Mouse (Mus musculus) liver, embryonic 14.5 days (tissue): ENCODE data around the gene Usp46. TPM values are rescaled to one million over a fixed set of nuclear protein-coding genes. Genes with fewer than 3 reads are reported as not detected.
A peak's percentile ranks its signal among the peaks of the same experiment; 100 is the strongest.

Experiments
- ATAC-seq: fragments of 200-750 bp; cut with Nextera tagmentation; 2 replicates; pipeline ENCODE4 v1.8.0; 2017; ENCODE audit warnings: moderate number of reproducible peaks, mild to moderate bottlenecking, moderate library complexity; ENCODE audit not compliant: insufficient read depth
- DNase-seq, 3 experiments: peaks; one replicate each; pipeline ENCODE4 v3.0.0-alpha.2; 2012 to 2013; ENCODE audit warnings: low read depth in 3 of 3, low spot score in 3 of 3
- H3K27ac ChIP-seq: fragments of 300-500 bp; sonication (generic); 2 replicates; pipeline ENCODE4 v1.5.1; 2014; ENCODE audit warnings: moderate library complexity, mild to moderate bottlenecking, control low read depth, inconsistent platforms
- H3K27me3 ChIP-seq: fragments of 300-500 bp; sonication (generic); 2 replicates; pipeline ENCODE4 v1.6.1; 2014; ENCODE audit warnings: mild to moderate bottlenecking, low read length, moderate library complexity; ENCODE audit not compliant: control insufficient read depth, insufficient read depth
- H3K36me3 ChIP-seq: fragments of 300-500 bp; sonication (generic); replicated peaks from 2 replicates; pipeline ENCODE4 v1.6.1; 2014; ENCODE audit warnings: low read depth; ENCODE audit not compliant: control insufficient read depth, insufficient read depth
- H3K4me1 ChIP-seq, 2 experiments: fragments of 200-500 bp in 1 of 2; fragments of 300-500 bp in 1 of 2; sonication (generic) in 1 of 2; replicated peaks; 2 replicates each; pipeline ENCODE4 v1.6.1; 2012 to 2014; ENCODE audit warnings: antibody characterized with exemption in 1 of 2, inconsistent platforms in 1 of 2, low read length in 1 of 2; ENCODE audit not compliant: control insufficient read depth in 2 of 2, insufficient read depth in 2 of 2
- H3K4me2 ChIP-seq: fragments of 300-500 bp; sonication (generic); 2 replicates; pipeline ENCODE4 v1.6.1; 2014; ENCODE audit warnings: low read depth, mild to moderate bottlenecking, control low read depth, moderate library complexity
- H3K4me3 ChIP-seq, 2 experiments: fragments of 200-500 bp in 1 of 2; fragments of 300-500 bp in 1 of 2; sonication (generic) in 1 of 2; 2 replicates each; pipeline ENCODE4 v1.5.1; 2012 to 2014; ENCODE audit warnings: low read depth in 2 of 2, low read length in 2 of 2, mild to moderate bottlenecking in 2 of 2, control low read depth in 1 of 2, inconsistent platforms in 1 of 2, moderate library complexity in 1 of 2; ENCODE audit not compliant: insufficient read depth in 1 of 2
- H3K9ac ChIP-seq: fragments of 300-500 bp; sonication (generic); replicated peaks from 2 replicates; pipeline ENCODE4 v1.6.1; 2014; ENCODE audit warnings: mild to moderate bottlenecking, control low read depth, moderate library complexity
- H3K9me3 ChIP-seq: fragments of 300-500 bp; sonication (generic); 2 replicates; pipeline ENCODE4 v1.6.1; 2016; ENCODE audit warnings: low read length, mixed read lengths; ENCODE audit not compliant: control insufficient read depth
- CTCF ChIP-seq: IDR thresholded peaks from 2 replicates; pipeline ENCODE4 v1.5.1; 2016; ENCODE audit warnings: antibody characterized with exemption, low read depth, control low read depth
- EP300 ChIP-seq: IDR thresholded peaks from 2 replicates; pipeline ENCODE4 v1.6.1; 2016; ENCODE audit warnings: antibody characterized with exemption, low read depth
- WGBS: fragments of 180-500 bp; shearing (Covaris S2); extraction: QIAGEN DNeasy Blood & Tissue Kit; methylation state at CpG from one replicate; pipeline ENCODE4 v1.1.7; 2014; ENCODE audit not compliant: insufficient replicate concordance; 5-methylcytosine and 5-hydroxymethylcytosine counted together
- polyA plus RNA-seq, 2 experiments: library from polyadenylated mRNA; depleted of rRNA in 1 of 2; stranded (reverse) in 1 of 2; unstranded in 1 of 2; fragments of >200 nt; fragmentation: Nextera tagmentation in 1 of 2; extraction: Ambion mirVana in 1 of 2; gene quantifications; 2 replicates each; pipeline versions ENCODE4 v1.2.1 to v1.2.3; 2012 to 2014

Gene Usp46
- polyA plus RNA-seq, 2 experiments: 14.6 to 27.9 TPM

GRCm38 (mm10) chr5:74040541-74040940, 27.7 kb downstream of the Usp46 start:
- 81% methylated on average over 4 of the region's 4 CpGs for WGBS

GRCm38 (mm10) chr5:74035454-74035853, 32.8 kb downstream of the Usp46 start:
- Histone ChIP-seq H3K9ac (no peak overlapping the region), H3K9me3 (no peaks in the 10 kb centered on the region), H3K4me1 (no peaks in the 10 kb centered on the region), H3K27ac (no peak overlapping the region), H3K36me3 (peaks cover 33% of the 10 kb centered on the region), H3K4me2 (no peak overlapping the region), H3K27me3 (no peaks in the 10 kb centered on the region), H3K4me3 (no peak overlapping the region)
- no peak for TF ChIP-seq EP300
- TF ChIP-seq CTCF: no peak
- WGBS: 86% methylated on average over 2 of the region's 2 CpGs
- ATAC-seq (no peak), DNase-seq (no peak)

More at GRCm38 (mm10) chr5:74040541-74040940, 27.7 kb downstream of the Usp46 start:
- Histone ChIP-seq H3K36me3 (peaks cover 14% of the 10 kb centered on the region; the same call in 1 of the 2 replicates), H3K9ac (no peak overlapping the region), H3K4me1 (no peaks in the 10 kb centered on the region), H3K27me3 (no peaks in the 10 kb centered on the region), H3K4me2 (no peak overlapping the region), H3K27ac (no peak overlapping the region), H3K9me3 (no peaks in the 10 kb centered on the region), H3K4me3 (no peak overlapping the region)
- TF ChIP-seq CTCF (no peak), EP300 (no peak)
- ATAC-seq (no peak), DNase-seq (no peak)

GRCm38 (mm10) chr5:74034177-74034576, 34.1 kb downstream of the Usp46 start:
- Histone ChIP-seq H3K4me3 (no peak overlapping the region), H3K27ac (no peak overlapping the region), H3K36me3 (peaks cover 33% of the 10 kb centered on the region), H3K9me3 (no peaks in the 10 kb centered on the region), H3K27me3 (no peaks in the 10 kb centered on the region), H3K4me1 (no peaks in the 10 kb centered on the region), H3K9ac (no peak overlapping the region), H3K4me2 (no peak overlapping the region)
- DNase-seq (no peak), ATAC-seq (no peak)
- TF ChIP-seq CTCF: peak; percentile 19; the same call in 1 of the 2 replicates
- no peak for TF ChIP-seq EP300
- 85% methylated on average over 4 of the region's 4 CpGs for WGBS

- Histone ChIP-seq H3K4me3 (no peak overlapping the region), H3K4me2 (no peak overlapping the region), H3K36me3 (peaks cover 47% of the 10 kb centered on the region), H3K9me3 (no peaks in the 10 kb centered on the region), H3K9ac (no peak overlapping the region), H3K27ac (no peak overlapping the region), H3K4me1 (no peaks in the 10 kb centered on the region), H3K27me3 (no peaks in the 10 kb centered on the region)
- ATAC-seq (no peak), DNase-seq (no peak)
- 88% methylated on average over 7 of the region's 7 CpGs for WGBS
- TF ChIP-seq CTCF (no peak), EP300 (no peak)
Observed at GRCm38 (mm10) chr5:74029787-74030186, 38.4 kb downstream of the Usp46 start.

DNA sequence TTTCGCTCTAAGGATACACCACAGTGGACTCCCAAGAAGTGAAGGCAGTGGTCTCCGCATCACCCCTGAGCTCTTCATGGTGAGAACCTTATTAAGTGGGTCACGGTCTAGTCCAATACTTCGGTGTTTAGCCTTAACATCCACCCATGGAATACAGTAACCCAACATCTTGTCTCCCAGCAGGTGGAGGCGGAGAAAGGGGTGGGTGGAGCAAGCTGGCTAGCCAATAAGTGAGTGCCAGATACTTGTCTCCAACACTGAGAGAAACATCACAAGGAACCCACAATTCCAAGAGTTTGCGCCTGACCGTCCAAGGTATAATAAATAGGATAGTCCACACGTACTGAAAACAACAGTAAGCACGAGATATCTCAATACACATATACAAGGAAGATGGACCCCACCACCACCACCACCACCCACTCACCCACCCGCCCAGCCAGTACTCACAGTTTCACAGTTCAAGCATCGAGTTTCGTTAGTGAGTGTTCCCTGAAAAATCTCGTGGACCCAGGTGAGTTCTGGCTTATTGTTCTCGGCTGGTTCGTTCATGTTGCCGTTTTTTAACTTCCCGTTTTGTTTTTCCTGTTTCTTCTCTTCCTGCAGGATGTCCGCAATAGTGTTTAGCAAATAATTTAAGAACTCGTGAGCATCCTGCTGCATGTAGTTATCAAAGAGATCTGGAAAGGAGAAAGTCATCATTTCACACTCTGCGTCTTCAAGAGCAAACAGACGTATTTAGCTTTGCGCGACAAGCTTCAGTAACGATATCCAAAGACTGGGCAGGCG, 39.3 kb downstream of the Usp46 start:
- Histone ChIP-seq H3K27me3 (no peaks in the 10 kb centered on the region), H3K4me3 (no peak overlapping the region), H3K4me2 (no peak overlapping the region), H3K9ac (no peak overlapping the region), H3K36me3 (peaks cover 47% of the 10 kb centered on the region), H3K9me3 (no peaks in the 10 kb centered on the region), H3K27ac (no peak overlapping the region), H3K4me1 (no peaks in the 10 kb centered on the region)
- no peak for TF ChIP-seq CTCF
- TF ChIP-seq EP300: no peak
- DNase-seq (no peak), ATAC-seq (no peak)
- WGBS: 83% methylated on average over 25 of the region's 25 CpGs
